Mouse (Mus musculus): ENCODE data around the gene Rell1. TPM values are rescaled to one million over a fixed set of nuclear protein-coding genes. Genes with fewer than 3 reads are reported as not detected.
"Not testable (repeated sequence)": the region's sequence is repeated elsewhere in the genome, so short reads cannot be mapped to it uniquely, and the experiment has no call there.

Gene Rell1
- total RNA-seq, 2 experiments from 2014 or later = 28.3 to 28.7 TPM

DNA sequence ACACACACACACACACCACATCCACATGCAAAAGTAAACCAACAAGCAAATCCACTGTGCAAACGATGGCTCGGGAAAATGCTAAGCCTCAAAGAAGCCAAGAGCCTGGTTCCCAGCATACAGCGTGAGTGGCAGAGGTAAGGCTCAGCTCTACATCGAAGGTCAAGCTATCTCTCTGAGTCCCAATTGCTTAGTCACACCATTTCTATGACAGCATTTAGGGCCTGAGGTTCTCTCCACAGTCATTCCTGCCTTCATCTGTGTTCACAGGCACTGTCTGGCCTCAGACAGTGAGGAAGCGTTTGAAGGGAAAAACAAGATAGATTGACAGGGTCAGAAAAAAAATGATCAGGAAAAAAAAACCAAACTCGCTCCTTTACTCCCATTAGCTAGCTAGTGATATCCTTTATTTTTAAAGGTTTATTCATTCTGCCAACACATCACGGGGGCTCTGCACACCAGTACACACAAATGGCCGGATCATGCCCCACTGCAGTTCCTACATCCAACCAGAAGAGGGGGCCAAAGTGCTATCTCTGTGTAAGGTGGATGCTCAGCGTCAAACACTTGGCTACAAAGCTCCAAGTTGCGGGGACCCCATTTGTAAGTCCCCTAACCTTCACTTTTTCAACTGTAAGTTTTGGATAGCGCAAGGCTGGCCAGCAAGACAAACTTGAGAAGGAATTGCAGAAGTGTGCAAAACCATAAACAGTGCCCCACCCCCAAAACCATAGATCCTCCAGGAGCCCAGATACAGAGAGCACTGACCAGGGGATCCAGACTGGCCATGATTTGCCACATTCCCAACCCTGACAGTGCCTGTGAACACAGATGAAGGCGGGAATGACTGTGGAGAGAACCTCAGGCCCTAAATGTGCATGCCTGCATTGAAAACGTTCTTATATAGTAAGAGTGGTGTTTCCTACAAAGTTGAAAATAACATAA lies 62.3 kb downstream of the Rell1 start:
- ATAC-seq (ENCODE audit: poor library complexity, severe bottlenecking) = peak; percentile 99

DNA sequence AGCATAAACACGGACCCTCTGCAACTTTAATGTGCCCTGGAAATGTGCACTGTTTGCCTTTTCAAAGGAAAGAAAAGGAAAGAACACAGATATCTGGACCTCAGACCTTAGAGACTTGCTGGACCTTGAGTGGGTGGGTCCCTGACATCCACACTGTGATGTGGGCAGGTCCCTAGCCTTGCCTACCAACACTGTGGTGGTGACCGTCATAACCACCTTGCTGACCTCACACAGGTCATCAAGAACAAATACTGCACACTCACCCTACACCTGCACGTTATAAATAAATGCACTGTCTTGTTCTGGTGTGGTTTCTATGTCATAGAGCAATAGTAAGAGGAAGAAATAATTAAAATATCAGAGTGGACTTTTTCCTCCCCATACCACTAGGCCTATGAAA lies 65.4 kb downstream of the Rell1 start:
- no peak for ATAC-seq (ENCODE audit: poor library complexity, severe bottlenecking)

DNA sequence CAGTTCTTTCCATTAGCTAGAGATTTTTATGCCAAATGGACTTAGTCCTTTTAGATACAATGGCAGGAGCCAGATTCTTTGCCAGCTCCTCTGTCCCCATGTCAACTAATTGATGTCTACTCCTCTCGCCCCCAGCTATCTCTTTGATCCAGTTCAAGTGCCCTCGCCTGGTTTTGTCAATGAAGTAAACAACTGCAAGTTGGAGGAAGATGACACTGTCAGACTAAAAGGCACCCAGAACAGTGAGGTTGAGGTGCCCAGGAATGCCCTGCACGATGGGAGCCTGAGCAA lies 70.9 kb downstream of the Rell1 start:
- ATAC-seq (ENCODE audit: poor library complexity, severe bottlenecking) = no peak

DNA sequence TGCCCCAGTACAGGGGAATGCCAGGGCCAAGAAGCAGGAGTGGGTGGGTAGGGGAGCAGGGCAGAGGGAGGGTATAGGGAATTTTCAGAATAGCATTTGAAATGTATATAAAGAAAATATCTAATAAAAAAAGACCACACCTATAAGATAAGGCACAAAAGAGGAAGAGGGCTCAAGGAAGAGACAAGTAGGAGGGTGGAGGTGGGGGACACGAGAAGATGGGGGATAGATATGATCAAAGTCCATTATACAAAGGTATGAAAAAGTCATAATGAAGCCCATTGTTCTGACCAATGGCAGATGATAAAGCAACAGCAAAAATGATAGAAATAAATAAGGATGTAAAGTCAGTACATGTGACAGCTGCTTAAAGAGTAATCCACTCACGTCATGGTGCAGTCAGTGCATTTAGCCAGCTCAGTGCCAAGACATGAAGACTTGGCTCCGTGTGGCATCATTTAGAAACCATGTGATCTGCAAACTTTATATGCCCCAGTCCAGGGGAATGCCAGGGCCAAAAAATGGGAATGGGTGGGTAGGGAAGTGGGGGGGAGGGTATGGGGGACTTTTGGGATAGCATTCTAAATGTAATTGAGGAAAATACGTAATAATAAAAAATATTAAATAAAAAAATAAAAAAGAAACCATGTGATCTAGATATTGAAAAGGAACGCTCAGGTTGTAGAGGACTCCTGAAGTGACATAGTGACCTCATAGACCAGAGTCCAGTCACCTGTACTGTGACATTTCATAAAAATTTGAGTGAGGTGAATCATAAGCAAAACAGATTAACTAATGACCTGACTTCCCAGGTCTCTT lies 71.5 kb downstream of the Rell1 start:
- ATAC-seq (ENCODE audit: poor library complexity, severe bottlenecking) = not testable (repeated sequence)

DNA sequence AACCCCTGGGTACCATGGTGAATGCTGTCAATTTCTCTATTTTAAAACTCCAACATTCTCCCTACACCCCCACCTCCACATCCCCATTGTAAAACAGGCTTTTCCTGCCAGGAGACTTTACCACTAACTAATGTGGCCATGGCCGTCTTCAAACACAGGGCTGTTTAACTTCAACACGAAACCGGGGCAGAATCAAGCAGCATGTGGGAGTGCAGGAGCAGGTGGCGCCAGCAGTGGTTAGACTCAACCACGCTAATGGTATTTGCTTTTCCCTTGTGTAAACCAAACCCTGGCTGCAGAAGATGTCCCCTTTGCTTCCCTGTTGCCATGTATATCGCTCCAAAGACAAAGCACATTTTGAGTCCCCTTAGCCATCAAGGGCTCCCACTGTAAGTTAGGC lies 76.8 kb downstream of the Rell1 start:
- ATAC-seq (ENCODE audit: poor library complexity, severe bottlenecking) = no peak

DNA sequence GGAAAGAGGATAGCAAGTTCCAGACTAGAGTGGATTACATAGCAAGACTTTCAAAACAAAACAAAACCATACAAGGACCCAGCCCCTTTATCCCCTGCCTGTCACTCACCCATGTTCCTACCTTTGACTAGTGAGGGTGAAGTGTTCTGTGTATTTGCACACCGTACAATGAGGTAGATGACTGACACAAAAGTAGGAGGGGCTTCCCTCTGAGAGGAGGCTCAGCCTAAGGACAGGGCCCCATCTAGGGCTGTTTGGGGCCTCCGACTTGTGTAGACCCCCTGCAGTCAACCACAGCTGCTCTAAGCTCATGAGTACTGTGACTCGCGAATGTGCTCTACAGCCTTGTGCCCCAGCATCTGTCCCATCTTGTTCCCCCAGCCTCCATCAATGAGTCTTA lies 77.5 kb downstream of the Rell1 start:
- no peak for ATAC-seq (ENCODE audit: poor library complexity, severe bottlenecking)

DNA sequence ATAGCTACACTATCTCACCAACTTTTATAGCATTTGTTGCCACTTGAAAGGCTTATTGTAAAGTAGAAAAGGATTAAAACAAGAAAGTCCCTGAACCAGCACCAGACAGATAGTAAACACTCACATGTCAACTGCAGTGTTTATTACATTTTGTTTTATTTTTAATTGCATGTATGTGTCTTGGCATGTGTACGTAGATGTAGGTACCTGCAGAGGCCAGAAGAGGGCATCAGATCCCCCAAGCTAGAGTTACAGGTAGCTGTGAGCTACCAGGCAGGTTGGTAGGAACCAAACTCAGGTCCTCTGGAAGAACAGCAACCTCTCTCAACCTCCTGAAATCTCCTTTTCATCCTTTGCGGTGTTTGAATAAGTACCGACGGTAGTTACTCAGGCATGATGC lies 81.6 kb downstream of the Rell1 start:
- peak; percentile 72 for ATAC-seq (ENCODE audit: poor library complexity, severe bottlenecking)

DNA sequence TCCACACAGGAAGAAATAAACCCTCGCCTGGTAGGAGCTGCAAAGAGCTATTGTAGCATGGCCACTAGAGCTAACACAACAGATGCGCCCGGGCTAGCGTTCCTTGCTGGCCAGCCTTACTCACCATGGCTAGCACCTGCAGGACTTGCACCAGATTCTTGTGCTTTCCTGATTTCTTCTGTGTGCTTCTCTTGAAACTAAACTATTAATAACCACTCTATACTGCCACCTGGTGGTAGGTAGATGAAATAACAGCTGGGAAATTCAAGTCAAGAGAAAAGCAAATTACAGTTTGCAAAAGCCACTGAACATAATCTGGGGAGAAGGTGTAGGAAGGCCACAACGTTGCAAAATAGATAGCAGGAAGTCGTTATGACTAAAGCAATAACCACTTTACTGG lies 82.0 kb downstream of the Rell1 start:
- peak; percentile 72 for ATAC-seq (ENCODE audit: poor library complexity, severe bottlenecking)

DNA sequence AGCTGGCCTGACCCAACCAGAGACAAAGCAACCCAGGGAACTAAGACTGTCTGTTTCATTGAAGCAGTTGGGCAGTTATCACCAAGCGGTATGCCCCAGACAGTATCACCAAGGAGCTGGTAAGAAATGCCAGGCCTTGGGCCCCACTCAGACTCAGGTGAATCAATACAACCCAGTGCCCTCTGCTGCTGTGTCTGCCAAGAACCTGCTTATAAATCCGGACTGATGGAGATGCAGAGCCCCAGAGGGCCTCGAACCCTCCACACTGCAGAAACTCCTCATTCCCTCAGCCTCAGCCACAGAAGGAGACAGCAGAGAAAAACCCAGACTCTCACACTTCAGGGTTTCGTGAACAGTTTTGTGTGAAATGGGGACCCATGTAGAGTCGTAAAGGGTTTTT lies 82.4 kb downstream of the Rell1 start:
- ATAC-seq (ENCODE audit: poor library complexity, severe bottlenecking) = no peak

DNA sequence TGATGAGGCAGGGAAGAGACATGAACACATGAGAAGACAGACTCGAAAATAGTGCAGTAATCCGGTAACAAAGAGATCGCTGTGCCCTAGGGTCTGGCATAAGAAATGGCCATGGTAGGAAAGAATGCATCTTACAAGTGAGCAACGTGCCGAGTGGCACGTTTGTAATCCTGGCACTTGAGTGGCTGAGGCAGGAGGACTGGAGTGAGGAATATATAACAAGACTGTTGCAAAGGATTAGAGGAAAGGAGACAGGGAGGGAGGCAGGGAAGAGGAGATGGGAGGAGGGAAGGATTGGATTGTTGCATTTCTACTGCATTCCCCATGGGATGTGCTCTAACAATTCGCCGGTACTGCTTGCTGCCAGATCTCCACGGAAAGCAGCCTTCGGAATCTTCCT lies 89.7 kb downstream of the Rell1 start:
- ATAC-seq (ENCODE audit: poor library complexity, severe bottlenecking) = no peak

DNA sequence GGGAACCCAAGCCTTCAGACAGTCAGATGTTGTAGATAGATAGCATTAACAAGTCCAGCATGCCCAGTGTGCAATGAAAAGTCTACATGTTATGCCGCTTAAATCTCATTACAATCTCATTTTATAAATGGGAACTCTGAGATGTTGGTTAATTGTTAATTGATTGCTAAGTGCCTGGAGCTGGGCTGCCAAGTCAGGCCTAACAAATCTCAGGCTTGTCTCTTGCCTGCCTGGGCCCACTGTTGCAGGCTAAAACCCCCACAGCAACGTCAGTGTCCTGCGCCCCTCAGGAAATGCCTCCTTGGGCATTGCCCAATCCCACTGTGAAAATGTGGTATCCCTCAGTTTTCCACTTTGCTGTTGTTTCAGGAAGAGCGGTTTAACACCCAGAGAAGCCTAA lies 92.6 kb downstream of the Rell1 start:
- no peak for ATAC-seq (ENCODE audit: poor library complexity, severe bottlenecking)

DNA sequence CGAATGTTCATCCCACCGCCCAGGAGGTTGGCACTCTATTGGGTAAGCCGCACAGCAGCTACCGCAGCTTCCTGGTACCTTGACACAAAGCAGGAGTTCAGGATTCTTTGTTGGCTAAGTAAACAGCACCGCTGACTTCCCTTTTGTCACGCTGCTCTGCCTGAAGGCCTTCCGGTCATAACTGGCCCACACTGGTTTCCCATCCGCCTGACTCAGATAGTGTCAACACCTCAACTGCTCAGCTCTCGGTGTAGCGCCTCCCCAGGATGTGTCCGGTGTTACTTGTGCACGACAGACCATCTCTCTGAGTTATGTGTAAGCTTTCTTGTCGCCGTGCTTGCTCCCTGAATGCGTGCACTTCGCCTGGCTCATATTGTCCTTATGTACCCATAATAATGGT lies 93.8 kb downstream of the Rell1 start:
- peak; percentile 97 for ATAC-seq (ENCODE audit: poor library complexity, severe bottlenecking)

DNA sequence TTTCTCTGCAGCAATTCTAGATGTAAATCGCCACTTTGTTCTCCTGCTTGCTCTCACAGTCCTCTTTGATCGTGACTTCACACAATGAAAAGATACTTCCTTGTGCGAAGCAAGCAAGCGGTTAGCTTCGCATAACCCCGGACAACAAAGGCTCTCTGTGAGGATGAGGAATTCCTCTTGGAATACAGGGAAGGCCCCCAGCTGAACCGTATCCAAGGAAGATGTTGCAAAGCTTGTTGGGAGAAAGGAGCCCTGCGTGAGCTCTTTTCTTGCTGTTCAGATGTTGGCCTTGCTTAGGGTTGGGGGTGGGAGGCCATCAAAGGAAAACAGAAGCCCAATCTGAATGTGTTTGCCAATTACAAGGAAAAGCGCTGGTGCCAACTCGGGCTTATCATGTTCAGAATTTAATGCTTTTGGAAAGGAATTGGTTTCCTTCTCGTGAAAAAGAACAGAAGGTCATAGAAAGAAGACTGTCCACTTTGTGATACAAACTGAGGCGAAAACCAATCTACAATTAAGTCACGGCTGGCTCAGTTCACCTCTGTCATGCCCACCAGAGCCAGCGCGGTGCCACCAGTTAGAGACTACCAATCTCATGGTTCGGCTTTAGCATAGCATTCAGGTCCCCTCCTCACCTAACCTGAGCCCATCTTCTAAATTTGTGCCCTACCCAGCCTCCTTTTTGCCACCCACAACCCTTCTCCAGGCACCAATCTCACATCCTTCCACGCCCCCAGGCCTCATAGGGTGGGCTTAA lies 96.3 kb downstream of the Rell1 start:
- no peak for ATAC-seq (ENCODE audit: poor library complexity, severe bottlenecking)

DNA sequence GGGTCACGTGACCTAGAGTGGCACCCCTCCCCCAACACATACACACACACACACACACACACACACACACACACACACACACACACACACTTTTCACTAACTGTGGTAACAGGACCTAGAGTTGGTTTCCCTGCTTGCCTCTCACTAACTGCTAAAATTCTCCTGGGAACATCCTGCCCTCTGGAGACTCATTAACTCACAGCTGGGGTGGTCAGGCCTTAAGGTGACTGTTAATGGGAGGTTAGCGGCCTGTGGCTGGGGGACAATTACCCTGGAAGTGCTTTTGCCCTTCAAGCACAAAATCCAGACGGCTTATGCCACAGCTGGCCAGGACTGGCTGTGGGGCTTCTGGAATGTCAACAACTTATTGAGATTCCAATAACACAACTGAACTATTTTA lies 101.3 kb downstream of the Rell1 start:
- ATAC-seq (ENCODE audit: poor library complexity, severe bottlenecking) = no peak

DNA sequence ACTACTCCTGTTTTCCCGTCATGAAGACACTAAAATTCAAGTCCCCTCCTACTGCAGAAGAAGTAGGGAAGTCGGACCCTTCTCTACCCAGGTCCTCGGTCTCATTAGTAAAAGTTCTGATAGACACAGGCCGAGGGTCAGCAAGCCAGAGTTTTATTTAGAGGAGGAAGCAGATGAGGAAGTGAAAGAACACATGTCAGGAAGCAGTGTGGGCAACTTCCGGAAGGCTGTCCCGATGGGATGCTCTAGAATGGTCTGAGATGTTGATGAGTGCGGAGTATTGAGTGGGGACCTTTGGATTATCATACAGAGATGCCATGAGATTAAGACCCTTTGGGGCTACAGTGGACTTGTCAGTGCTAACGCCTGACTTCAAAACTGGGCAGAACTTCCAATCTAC lies 109.8 kb downstream of the Rell1 start:
- ATAC-seq (ENCODE audit: poor library complexity, severe bottlenecking) = peak; percentile 54; the same call in 1 of the 2 replicates

Other genes with a start within 250 kb of the Rell1 start
- gene 0610040J01Rik, start 156.5 kb downstream of the Rell1 start, total RNA-seq (2015) = 6.4 and 7.5 TPM in 2 replicates
- 4.1 and 4.9 TPM in 2 replicates for gene 0610040J01Rik, start 156.5 kb downstream of the Rell1 start, total RNA-seq (2017)
- 42.4 and 53.4 TPM in 2 replicates for gene Pgm2, start 124.1 kb upstream of the Rell1 start, total RNA-seq (2015)
- 40.5 and 41.3 TPM in 2 replicates for gene Pgm2, start 124.1 kb upstream of the Rell1 start, total RNA-seq (2017)
- 37.1 and 37.3 TPM in 2 replicates for gene Tbc1d1, start 187.4 kb upstream of the Rell1 start, total RNA-seq (2015)
- 54.6 and 55.6 TPM in 2 replicates for gene Tbc1d1, start 187.4 kb upstream of the Rell1 start, total RNA-seq (2017)

Measured in megakaryocyte, adult 5-6 weeks (primary cell).